Mouse (Mus musculus) layer of hippocampus, adult 2 months (tissue): ENCODE measurements around the gene Tbxa2r. TPM values are rescaled to one million over a fixed set of nuclear protein-coding genes. Genes with fewer than 3 reads are reported as not detected.

Source experiments
- DNase-seq, 2 experiments: peaks; one replicate each; pipeline ENCODE4 v3.0.0; 2022; ENCODE audit warnings: low spot score in 2 of 2
- H3K27ac ChIP-seq: fragments of 200-600 bp; 2 replicates; pipeline ENCODE4 v1.8.1; 2022
- H3K4me3 ChIP-seq: fragments of 200-600 bp; 2 replicates; pipeline ENCODE4 v1.8.1; 2022; ENCODE audit warnings: mild to moderate bottlenecking
- CTCF ChIP-seq: fragments of 200-600 bp; conservative IDR thresholded peaks from 2 replicates; pipeline ENCODE4 v1.8.1; 2022; ENCODE audit warnings: antibody characterized with exemption, mild to moderate bottlenecking, moderate library complexity
- total RNA-seq, 2 experiments: library from RNA; stranded (reverse); gene quantifications; 2 replicates each; pipeline ENCODE4 v1.2.3; 2021

Tbxa2r gene
- total RNA-seq, 2 experiments from 2014 or later = 1.3 to 1.4 TPM

GRCm38 (mm10) chr10:81303258-81303657, 25.3 kb upstream of the Tbxa2r start:
- peak overlapping the region; percentile 83 for H3K27ac ChIP-seq
- peak overlapping the region; percentile 33 for H3K4me3 ChIP-seq
- no peak for DNase-seq
- no peak for TF ChIP-seq CTCF

GRCm38 (mm10) chr10:81303761-81304160, 24.8 kb upstream of the Tbxa2r start:
- H3K27ac ChIP-seq = peak overlapping the region; percentile 83
- no peak for DNase-seq
- no peak overlapping the region for H3K4me3 ChIP-seq
- TF ChIP-seq CTCF = no peak

GRCm38 (mm10) chr10:81304597-81305238, 23.8 kb upstream of the Tbxa2r start:
- peak; percentile 88 for TF ChIP-seq CTCF
- 0 out of 2 replicates have a peak overlapping the region, but pooled peaks have one; percentile 33 for H3K27ac ChIP-seq
- peak in 1 of 2 experiments; percentile 55 for DNase-seq
- no peak overlapping the region for H3K4me3 ChIP-seq

GRCm38 (mm10) chr10:81305663-81306062, 22.9 kb upstream of the Tbxa2r start:
- TF ChIP-seq CTCF = no peak
- Histone ChIP-seq H3K4me3 (no peak overlapping the region), H3K27ac (peak overlapping the region; percentile 70; the same call in 1 of the 2 replicates)
- no peak for DNase-seq

GRCm38 (mm10) chr10:81306173-81306668, 22.3 kb upstream of the Tbxa2r start:
- Histone ChIP-seq H3K27ac (peak overlapping the region; percentile 70), H3K4me3 (no peak overlapping the region)
- no peak for TF ChIP-seq CTCF
- DNase-seq = no peak

GRCm38 (mm10) chr10:81306837-81307682, 21.5 kb upstream of the Tbxa2r start:
- DNase-seq = no peak
- TF ChIP-seq CTCF = no peak
- Histone ChIP-seq H3K4me3 (no peak overlapping the region), H3K27ac (peak overlapping the region; percentile 70)

- no peak overlapping the region for H3K4me3 ChIP-seq
- DNase-seq = no peak
- H3K27ac ChIP-seq = no peak overlapping the region
- TF ChIP-seq CTCF = no peak
Measured at GRCm38 (mm10) chr10:81309571-81309970, 19.0 kb upstream of the Tbxa2r start.

GRCm38 (mm10) chr10:81313581-81313980, 14.9 kb upstream of the Tbxa2r start:
- Histone ChIP-seq H3K27ac (no peak overlapping the region), H3K4me3 (no peak overlapping the region)
- TF ChIP-seq CTCF = no peak
- no peak for DNase-seq

- Histone ChIP-seq H3K4me3 (no peak overlapping the region), H3K27ac (no peak overlapping the region)
- DNase-seq = no peak
- no peak for TF ChIP-seq CTCF
Measured at GRCm38 (mm10) chr10:81314201-81314600, 14.3 kb upstream of the Tbxa2r start.

GRCm38 (mm10) chr10:81315587-81315986, 12.9 kb upstream of the Tbxa2r start:
- TF ChIP-seq CTCF = no peak
- Histone ChIP-seq H3K4me3 (no peak overlapping the region), H3K27ac (no peak overlapping the region)
- DNase-seq = no peak

GRCm38 (mm10) chr10:81316338-81317060, 12.0 kb upstream of the Tbxa2r start:
- TF ChIP-seq CTCF = peak; percentile 70
- peak in 1 of 2 experiments; percentile 45 for DNase-seq
- no peak overlapping the region for H3K4me3 ChIP-seq
- peak overlapping the region; percentile 39; the same call in 1 of the 2 replicates for H3K27ac ChIP-seq

GRCm38 (mm10) chr10:81317273-81317672, 11.3 kb upstream of the Tbxa2r start:
- H3K27ac ChIP-seq = peak overlapping the region; percentile 39; the same call in 1 of the 2 replicates
- no peak for DNase-seq

More at GRCm38 (mm10) chr10:81317273-81317672, 11.3 kb upstream of the Tbxa2r start:
- TF ChIP-seq CTCF = no peak
- H3K4me3 ChIP-seq = no peak overlapping the region
